Mouse (Mus musculus): ENCODE data around the gene Etfb.
"Not testable (repeated sequence)": the region's sequence is repeated elsewhere in the genome, so short reads cannot be mapped to it uniquely, and the experiment has no call there.

Gene Etfb

DNA sequence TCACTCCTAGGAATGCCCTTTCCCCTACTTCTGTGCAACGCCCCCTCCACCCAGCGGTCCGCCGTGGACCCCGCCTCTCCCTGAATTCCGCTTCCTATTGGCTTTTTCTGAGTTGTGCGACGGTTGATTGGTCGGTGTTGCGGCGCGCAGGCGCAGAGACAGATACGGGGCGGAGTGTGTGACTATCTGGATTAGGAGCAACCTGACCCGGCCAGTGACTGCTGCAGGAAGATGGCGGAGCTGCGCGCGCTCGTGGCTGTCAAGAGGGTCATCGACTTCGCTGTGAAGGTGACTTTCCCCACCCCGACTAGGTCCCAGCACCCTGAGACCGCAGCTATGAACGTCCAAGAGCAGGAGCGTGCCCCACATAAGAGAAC lies at the start of gene Etfb, which contains the start of gene Gm45233:
Etfb (plus strand) TSS at position 167 of the 377 bp plus-strand sequence.
Gm45233 (plus strand) TSS at position 212 of the 377 bp plus-strand sequence.
- peak; percentile 98 for DNase-seq

DNA sequence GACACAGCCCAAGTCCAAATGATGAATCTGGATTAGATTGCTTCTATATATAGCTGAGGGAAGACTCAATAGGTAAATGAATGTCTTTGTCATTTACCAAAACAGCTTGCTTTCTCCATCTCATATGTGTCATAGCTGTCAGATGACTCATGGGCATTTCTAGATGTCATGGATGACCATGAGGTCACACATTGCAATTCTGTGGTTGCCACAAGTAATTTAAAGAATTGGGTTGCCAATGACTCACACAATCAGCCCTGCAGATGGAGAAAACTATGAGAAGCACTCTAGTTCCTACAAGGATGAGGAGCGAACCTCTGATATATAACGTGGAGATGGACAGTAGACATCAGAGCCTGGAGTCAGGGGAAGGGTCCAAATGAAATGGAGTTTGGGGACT lies 44.4 kb upstream of the Etfb start:
- no peak for DNase-seq

DNA sequence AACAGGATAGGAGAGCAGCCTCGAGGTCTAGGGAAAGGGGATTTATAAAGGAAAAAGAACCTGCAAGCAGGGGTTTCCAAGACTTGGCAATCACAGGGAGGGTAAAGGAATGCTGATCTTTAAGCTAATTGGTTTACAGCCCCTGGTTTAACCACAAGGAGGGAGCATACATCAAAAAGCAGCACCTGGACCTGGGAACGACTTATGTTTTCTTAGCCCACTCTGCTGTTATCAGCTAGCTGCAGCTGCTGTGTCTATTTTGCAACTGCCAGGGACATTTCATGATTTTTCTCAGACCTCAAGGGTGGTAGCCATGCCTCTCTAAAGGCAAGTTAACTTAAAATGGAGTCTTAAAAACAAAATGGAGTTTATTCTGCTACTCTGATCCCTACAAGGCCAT lies 41.2 kb upstream of the Etfb start:
- no peak for DNase-seq

DNA sequence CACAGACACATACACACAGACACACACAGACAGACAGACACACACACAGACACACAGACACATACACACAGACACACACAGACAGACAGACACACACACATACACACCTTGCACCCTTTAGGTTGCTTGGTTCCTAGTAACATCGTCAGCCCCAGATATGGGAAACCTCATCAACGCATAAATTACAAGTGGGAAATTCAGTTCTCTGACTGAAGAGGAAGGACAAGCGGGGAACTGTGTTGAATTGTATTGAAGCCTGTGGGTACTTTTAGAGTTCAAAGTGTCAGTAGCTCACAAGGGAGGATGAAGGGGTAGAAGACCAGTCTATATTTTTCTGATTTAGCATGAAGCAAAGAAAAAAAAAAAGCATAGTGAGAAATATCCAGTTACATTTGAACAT lies 36.3 kb upstream of the Etfb start:
- DNase-seq = no peak

DNA sequence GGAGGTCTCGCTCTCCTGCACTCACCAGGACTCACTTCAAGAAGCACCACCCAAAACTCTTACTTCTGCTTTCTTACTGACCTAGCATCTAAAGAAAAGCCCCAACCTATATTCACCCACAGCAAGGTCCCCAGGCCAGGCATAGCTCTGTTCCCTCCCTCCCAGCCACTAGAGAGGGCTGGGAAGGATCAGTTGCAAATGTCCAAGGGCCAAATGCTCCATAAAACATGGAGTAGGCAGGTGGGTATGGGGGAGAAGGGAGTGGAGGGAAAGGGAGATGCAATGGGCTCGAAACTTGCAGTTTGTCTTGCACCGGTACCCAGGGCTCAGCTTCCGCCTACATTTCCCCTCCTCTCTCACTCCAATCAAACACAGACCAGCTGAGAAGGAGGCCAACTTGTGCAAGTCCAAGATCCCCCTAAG lies 35.7 kb upstream of the Etfb start, which contains the start of gene Siglecg:
Siglecg (plus strand) TSS at position 74 of the 423 bp plus-strand sequence.
- no peak for DNase-seq

DNA sequence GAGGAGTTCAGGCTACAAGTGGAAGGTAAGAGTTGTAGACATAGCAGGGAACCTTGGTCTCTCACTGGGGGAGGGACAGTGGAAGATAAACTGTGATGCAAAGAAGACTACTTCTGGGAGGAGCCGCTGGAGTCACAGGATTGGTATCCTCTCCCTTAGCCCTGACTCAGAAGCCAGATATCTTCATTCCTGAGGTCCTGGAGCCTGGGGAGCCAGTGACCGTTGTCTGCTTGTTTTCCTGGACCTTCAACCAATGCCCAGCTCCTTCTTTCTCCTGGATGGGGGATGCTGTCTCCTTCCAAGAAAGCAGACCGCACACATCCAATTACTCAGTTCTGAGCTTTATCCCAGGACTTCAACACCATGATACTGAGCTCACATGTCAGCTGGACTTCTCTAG lies 34.8 kb upstream of the Etfb start:
- no peak for DNase-seq

DNA sequence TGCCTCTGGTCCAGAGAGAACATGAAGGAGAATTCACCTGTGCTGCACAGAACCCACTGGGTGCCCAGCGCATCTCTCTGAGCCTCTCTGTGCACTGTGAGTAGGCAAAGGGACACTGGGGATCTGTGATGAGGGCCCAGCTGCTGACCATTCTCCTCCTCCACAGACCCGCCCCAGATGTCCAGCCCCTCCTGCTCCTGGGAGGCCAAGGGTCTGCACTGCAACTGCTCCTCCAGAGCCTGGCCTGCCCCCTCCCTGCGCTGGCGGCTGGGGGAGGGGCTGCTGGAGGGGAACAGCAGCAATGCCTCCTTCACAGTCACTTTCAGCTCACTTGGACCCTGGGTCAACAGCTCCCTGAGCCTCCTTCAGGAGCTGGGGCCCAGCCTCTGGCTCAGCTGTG lies 32.2 kb upstream of the Etfb start:
- DNase-seq = not testable (repeated sequence)

DNA sequence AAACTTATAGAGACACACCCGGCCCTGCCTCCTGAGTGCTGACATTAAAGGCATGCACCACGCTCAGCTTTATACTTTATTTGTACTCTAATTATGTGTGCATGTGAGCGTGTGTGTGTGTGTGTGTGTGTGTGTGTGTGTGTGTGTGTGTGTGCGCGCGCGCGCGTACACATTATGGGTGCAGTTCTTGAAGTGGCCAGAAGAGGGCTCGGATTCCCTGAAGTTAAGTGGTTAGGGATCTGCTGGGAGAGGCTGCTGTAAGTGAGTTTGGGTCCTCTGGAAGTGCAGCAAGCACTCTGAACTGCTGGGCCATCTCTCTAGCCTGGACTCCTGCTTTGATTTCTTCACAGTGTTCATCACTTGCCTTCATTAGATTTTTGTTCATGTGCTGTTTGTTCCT lies 26.6 kb upstream of the Etfb start:
- no peak for DNase-seq

DNA sequence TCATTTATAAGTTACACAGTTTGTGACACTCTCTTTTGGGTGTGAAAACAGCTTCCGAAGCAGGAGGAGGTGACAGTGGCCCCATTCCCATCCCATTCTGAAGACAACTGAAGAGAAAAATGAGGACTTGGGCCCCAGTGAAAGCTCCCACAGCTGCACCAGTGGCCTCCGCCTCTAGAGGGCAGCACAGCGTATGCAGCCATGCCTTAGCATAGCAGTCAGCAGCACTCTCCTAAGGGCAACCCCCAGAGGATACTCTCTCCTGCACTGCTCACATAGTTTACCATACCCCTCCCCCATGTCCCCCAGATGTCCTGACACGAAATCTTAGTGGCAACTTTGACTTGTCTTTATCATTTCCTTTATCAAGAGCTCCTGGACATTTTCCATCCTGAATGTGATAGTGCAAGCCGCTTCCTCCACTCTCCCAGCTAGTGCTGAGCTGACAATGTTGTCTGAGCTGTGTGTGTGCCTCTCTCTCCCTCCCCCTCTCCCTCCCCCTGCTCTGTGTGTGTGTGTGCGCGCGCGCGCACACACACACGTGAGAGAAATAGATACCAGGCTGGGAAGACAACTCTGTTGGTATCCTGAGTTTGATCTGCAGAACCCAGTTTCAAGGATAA lies 20.8 kb upstream of the Etfb start:
- peak; percentile 88 for DNase-seq

DNA sequence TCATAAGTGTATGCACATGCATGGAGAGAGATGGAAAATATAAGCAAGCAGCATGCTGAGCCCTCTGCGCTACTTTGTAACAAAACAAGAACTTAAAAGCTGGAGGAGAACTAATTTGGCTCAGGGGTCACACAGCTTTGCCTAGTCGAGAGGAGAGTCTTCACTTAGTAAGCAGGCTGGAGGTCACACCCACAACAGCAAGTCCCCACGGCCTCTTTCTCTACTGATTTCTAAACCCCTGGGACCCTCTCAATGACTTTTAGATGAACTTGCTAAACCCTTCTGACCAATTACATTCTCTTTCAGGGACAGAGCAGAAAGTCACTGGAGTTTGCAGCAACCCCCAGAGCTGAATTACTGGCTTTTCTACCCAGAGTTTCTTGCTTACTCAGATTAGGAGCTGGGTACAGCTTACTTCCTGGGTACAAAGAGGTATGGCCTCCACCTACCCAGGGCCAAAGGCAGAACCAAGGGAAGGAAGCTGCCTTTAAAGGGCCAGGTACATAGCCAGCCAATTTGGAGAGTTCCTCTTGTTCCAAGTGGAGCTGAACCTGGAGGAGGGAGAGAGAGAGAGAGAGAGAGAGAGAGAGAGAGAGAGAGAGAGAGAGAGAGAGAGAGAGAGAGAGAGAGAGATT lies 19.8 kb upstream of the Etfb start:
- DNase-seq = no peak

DNA sequence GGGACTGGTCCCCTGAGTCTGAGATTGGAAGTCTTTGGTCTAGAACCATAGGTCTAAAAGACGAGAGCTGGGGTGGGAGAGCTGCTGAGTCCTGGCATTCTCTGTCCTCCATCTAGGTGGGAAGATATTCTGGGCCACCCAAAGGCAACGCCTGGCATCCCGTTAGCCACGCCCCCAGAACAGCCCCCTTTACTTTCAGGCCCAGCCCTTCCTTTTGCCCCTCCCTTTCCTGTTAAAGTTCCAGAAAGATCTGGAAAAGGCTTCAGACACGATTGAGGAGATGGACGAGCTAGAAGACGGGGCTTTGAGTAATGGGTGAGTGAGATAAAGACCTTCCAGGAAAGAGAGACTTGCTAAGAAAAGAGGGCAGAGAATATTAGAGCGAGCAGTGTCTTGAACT lies 16.5 kb upstream of the Etfb start, which contains the start of gene Lim2:
Lim2 (plus strand) TSS at position 265 of the 400 bp plus-strand sequence.
- DNase-seq = no peak

DNA sequence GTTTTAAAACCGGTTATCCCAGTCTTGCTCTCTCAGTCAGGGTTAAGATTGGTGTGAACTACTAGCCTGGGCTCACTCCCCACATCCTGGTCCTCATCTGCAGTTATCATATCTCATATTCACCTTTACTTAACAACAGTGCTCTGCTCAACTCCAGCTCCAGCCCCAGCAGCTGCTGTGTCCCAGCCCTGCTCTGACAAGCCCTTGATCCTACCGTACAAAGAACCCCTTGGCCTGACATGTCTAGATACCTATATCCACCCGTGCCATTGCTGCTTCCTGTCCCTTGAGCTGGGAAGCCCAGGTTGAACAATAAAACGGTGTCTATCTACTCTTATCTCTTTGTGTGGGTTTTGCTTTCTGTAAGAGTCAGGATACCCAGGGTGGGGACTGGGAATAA lies 14.4 kb upstream of the Etfb start:
- DNase-seq = no peak

DNA sequence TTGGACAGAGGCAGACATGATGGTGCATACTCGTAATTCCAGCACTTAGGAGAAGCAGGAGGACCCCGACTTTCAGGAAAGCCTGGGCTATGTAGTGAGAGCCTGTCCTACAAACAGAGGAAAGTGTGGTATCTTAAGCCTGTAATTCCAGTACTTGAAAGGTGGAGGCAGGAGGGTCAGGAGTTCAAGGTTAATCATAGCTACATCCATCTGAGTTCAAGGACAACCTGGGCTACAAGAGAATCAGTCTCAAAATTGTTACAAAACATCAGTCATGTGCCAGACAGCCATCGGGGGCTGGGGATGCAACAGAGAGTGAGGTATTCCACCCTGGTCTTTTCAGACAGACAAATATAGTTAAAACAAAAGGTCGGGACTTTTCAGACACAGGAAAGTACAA lies 11.0 kb upstream of the Etfb start:
- DNase-seq = no peak

DNA sequence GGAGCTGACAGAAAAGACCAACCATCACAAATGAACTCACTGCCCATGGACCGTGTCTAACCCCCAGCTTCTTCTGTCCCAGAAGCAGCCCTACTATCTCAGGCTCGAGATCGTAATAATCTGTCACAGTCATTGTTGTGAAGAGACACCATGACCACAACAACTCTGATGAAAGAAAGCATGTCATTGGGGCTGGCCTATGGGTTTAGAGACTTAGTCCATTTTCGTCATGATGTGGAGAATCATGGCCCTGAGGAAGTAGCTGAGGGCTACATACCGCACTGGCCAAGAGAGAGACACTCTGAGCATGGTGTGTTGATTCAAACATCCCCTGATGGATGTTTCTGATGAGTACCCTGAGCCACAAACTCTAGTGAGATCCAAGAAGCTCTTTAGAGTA lies 9.2 kb upstream of the Etfb start:
- DNase-seq = no peak

DNA sequence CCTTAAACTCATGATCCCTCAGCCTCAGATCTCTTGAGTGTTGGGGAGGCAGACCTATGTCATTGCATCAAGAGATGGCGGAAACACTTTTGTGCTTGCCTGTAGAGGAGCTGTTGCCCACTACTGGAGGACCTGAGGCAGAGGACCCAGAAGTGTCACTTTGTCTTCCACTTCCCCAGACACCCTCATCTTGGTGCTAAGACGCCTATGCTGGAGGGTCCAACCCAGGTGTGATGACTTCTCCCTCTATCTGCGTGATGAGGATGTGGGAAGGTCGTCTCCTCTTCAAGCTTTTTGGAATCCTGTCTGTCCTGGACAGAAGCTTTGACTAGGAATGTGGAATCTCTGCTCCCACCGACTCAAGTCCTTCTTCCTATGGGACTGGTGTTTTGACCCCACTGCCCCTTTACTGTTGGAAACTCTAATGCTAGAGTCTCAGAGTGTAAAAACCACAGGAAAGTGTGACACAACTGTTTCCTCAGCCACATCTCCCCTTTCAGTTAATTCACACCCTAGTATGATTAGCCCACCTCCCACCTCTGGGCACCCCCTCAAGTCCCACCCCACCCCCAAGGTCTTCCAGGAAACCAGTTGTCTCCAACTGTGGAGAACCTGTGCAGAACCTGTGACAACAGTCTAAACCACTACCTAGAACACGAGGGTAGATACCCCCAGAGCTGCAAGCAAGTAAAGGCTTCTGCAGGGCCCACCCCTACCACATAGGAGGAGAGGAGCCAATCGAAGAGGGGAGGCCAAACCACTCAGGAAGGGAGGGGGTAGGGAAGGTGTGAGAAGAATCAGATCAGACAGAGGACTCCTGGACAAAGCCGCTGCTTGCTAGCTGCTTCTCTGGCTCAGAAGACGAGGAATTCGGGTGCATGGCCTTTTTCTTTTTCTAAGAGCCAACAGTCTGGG lies 7.3 kb upstream of the Etfb start, which contains the start of gene Nkg7:
Nkg7 (plus strand) TSS at position 733 of the 915 bp plus-strand sequence.
- DNase-seq = no peak

DNA sequence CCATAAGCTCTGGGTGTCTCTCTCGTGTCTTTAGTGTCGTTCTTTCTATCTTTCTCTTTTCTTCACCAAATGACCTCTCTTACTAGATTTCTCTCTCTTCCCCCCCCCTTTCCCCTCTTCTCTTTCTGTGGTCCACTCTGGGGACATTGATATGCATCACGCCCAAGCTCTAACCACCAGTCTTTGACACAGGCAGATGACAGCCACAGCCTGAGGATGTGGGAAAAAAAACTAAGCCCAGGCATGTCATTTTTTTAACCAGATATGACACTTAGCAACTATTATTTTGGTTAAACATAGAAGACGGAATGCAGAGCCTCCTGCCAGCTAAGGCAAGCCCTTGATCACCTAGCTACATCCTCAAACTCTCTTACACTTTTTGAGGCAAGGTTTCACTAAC lies 5.3 kb upstream of the Etfb start:
- no peak for DNase-seq

DNA sequence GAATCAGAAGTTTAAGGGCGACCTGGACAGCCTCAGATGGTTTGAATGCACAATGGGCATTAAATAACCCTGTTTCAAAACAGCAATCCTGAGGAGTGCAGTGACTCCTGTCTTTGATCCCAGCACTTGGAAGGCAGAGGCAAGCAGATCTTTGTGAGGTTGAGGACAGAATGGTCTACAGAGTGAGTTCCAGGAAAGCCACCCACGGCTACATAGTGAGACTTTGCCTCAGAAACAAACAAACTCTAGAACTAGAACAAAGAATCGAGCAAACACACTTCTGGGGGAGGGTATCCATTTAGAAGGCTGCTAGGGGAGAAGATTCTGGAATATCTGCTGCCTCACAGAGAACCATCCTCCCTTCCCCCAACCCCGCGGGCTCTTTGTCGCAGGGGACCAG lies 3.4 kb upstream of the Etfb start, which contains the start of gene Cldnd2:
Cldnd2 (plus strand) TSS at position 301 of the 400 bp plus-strand sequence.
- DNase-seq = no peak

DNA sequence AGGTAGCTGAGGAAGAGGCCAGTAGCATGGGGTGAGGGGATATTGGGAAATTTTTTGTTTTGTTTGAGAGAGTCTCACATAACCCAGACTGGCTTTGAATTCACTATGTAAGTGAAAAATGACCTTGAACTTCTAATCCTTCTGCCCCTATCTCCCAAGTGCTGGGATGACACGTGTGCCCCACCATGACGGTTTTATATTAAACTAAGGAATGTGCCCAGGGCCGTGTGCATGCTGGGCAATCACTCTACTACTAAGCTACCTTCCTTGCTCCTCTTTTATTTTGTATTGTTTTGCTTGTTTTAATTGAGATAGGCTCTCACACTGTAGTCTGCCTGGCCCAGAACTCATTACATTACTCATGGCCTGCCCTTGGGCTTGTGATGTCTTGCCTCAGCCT lies 2.8 kb upstream of the Etfb start:
- peak; percentile 28 for DNase-seq

DNA sequence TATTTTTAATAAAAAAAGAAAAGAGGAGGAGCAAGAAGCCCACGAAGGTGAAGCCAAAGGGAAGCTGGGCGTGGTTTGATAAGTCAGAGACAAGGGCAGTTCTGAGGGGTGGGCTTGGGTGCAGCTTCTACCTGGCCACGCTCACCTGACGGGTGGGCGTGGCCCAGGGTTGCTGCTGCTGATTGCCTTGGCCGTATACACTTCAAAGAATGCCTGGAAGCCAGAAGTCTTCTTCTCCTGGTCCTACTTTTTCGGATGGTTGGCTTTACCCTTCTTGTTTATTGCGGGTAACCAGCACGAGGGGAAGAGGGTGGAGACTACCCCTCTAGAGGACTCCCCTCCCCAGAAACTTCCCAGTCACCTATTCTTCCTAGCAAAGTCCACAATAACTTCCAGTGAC lies 1.2 kb upstream of the Etfb start:
- no peak for DNase-seq

DNA sequence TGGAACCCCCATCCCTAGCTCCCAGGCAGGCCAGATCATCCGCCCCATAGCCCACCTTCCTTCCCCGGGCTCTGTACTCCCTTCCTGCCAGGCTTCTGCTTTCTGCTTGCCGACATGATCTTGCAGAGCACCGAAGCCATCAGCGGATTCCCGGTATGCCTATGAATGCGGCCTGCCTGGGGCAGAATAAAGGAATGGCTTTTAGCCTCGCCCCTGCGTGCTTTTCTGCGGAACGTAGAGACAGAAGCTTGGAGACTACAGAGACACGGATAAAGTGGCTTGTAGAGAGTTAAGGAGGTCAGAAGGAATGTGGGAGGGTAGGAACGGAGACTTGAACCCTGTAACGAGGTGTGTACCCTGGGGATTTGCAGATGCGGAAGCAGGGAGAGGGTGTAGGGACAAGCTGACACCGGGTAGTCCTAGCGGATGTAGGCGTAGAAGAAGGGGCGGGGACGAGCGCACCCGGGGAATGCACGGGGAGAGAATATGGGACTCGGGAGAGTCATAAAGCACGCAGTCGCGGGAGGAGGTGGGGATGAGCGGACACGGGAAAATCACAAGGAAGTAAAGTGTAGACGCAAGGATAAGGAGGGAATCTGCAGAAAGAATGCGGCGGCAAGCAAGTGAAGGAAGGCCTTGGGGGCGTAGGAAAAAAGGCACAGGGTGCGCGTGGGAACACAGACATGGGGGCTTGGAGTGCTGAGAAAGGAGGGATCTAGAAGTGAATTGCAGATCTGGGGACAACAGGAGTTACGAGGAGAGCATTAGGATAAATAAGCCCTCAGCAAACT lies 562 bp upstream of the Etfb start:
- peak; percentile 91 for DNase-seq

DNA sequence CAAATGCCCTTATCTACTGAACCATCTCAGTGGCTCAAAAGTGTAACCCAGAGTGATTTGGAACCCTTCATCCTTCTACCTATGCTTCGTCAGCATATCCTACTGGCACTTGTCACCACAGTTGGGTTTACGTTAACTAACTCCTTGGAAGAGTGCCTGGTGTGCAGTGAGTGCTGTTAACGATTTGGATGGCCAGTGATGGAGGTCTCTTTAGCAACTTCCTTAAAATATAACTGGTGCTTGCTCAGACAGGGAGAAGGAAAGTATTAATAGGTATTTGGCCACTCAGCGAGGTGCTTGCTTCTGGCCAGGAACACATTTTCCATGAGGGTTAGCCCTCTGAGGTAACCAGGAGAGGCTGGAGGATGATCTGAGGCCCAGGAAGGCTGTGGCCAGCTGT lies 3.9 kb downstream of the Etfb start:
- DNase-seq = peak; percentile 71

DNA sequence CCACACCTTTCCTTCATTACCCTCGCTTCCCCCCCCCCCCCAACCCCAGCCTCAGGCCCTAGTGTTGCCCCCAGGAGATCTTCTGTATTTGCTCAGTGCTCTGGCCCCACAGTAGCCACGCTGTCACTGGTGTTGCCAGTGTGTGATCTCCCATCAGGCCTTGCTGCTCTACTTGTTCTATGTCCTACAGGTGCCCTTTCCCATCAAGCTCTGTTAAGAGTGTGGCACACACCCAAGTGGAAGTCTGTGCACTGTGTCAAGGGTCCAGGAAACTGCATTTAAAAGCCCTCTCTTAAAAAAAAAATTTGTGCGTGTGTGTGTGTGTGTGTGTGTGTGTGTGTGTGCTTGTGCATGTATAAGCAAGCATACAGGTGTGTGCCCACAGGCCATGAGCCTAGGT lies 4.4 kb downstream of the Etfb start:
- DNase-seq = peak; percentile 55

DNA sequence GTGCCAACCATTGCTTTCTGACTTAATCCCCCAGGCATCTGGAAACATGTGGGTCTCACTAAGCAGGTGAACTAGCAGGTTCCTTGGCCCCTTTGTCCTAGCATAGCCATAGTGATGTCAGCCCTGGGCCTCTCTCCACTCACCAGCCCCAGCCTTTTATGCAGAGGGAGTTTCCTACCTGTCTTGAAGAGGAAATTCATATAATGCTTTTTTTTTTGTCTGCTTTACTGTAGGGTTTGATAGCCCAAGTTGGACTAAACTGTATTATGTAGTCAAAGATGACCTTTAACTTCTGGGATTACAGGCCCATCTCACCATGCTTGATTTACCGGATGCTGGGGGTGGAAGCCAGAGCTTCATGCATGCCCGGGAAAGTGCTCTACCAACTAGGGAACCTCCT lies 5.9 kb downstream of the Etfb start:
- DNase-seq = no peak
